Mouse (Mus musculus): ENCODE data around the gene Cdh8.

Gene Cdh8

DNA sequence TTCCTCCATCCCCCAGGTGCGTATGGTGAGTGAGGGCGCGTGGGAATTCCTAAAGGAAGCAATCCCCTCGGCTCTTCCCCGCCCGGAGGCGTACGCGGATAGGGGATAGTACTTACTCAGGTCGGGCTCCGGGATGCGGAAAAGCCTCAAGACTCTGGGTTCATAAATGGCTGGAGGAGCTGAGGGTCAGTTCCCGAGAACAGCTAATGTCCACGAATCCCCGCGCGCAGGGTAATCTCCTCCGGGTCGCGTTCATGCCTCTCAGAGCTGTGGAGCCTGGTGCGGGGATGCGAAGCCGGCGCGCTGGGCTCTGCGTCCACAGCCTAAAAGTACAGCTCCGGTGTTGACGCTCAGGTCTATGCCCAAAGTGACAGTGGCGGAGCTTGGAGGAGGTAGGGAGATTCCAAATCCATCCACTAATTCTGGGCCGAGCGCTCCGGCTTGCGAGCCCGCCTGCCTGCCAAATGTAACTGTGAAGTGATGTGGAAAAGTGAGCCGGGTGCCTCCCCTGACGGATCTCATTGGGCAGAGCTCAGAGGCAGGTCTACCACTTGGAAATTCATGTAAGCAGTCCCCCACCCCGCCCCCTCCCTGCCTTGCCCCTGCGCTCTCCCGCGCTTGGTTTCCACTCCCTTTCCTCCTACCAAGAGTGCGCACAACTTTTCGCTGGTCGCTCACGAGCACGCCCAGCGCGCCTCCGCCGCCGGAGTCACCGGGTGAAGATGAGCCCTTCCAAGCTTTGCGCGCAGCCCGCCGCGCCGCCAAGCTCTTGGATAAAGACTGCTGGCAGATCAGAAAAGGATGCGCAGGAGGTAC is at the start of gene Cdh8:
Gene Cdh8, minus strand, starts transcription at position 506 of the 816 bp plus-strand sequence.
- DNase-seq (ENCODE audit: low spot score) = no peak

DNA sequence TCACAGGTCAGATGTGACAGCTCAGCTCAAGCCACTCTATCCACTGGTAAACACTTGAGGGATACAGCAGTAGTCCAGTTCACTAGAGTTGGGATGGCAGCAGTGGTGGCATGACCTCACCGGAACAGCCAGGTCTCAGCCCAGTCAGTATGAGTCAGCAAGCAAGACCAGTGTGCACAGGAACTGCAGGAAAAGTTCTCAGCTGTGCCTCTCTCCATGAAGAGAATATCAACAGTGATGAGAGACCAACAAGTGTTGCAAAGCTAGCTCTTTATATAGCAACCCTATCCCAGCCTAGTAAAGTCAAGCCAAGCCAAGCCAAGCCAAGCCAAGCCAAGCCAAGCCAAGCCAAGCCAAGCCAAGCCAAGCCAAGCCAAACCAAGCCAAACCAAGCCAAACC is 30.2 kb upstream of the Cdh8 start:
- no peak for DNase-seq (ENCODE audit: low spot score)

DNA sequence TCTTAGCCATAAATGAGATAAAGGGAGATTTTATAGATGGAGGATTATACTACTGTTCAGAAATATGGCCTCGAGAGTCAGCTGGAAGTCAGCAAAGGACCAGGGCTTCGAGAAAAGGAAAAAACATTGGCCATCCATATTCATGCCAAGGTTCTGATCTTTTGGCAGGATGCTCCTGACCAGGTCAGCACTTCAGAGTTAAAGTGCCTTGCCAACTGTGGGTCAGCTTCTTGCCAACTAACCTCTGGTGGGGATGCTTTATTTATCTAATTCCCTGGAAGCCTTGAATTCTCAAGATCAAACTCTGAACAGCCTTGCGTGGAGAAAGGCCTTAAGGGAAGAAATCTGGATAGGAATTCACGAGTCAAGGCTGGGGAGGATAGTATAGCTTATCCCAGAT is 9.6 kb upstream of the Cdh8 start:
- peak; percentile 25 for DNase-seq (ENCODE audit: low spot score)

DNA sequence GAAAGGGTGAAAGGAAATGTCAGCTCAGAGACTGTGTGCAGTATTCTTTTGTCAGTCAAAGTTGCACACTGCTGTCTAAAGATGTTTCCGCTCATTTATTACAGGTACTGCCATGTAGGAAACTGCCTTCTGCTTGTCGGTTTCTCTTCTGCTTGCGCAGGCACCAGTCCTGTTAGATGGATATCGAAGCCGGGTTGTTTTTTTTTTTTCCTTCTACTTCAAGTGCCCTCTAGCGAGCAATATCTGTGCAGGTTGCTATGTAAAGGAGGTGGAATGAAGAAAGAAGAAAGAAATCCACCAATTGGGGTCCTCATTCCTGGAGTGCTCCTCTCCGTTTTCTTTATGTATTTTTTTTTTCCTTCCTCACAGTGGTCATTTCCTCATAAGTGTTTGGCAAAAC is 5.2 kb upstream of the Cdh8 start:
- no peak for DNase-seq (ENCODE audit: low spot score)

DNA sequence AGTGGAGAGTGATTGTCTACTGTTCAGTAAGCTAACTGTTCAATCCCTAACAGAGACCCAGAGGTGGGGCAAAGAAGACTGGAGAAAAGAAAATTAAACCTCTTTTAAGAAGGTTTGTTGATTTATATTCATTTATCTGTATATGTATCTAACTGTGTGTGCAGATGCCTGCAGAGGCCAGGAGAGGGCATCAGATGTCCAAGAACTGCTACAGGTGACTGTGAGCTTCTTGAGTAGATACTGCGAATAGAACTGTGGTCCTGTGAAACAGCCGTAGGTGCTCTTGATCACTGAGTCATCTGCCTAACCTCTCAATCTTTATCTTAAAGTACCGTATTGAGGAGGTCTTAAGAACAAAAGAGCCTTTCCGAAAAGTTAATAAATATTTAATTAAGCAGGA is 3.5 kb upstream of the Cdh8 start:
- DNase-seq (ENCODE audit: low spot score) = no peak

DNA sequence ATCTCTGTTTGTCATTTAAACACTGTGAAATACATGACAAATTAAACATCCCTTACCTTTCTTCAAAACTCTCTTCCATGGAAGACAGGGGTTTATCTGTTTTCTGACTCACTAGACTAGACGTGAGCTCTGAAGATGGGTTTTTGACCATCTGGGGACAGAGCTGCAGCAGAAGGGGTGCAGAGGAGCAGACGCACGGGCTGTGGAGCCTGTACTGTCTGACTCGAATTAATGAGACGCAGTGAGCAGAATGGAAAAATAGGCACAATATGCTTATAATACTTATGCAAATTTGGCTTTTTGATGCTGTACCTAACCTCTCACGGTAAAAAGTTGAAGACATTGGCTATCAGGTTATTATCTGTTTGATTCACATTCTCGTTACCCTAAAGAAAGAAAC is 1.2 kb upstream of the Cdh8 start:
- DNase-seq (ENCODE audit: low spot score) = no peak

DNA sequence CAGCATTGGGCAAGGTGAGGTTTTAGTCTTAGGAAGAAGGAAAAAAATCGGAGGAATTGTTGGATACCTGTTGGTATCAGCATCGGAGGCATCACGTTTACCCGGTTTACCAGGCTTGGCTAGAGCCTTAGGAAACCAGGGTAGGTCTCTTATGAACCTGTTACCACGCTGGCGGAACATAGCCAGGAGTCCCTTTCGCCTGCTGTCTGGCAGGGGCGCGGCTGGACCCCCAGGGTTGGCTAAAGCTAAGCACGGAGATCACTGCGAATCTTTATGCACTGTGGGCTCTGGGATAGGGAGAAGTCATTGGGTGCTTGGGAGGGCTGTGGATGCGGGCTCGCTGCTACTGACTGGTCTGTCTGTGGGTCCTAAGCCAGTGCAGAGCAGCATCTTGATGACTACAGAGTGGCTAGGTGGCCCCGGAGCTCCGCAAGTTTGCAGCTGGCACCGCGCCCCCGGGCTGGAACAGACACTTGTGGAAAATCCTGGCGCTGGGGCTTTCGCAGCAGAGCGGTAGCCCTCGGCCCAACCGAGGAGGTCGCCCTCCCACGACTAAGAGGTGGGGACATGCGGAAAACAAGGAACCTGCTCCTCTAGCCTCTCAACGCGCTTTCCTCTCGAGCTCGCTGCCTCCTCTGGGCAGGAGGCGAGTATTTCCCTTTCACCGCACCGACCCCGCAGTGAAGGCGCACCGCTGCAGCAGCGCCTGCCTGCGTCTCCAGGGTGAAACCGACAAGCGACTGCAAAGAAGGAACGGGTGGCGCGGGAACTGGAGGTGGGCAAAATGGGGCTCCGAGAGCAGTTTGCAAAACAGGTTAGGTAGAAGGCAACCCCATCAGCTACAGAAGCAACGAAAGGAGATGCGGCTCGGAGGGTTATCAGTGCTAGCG is 950 bp downstream of the Cdh8 start:
- no peak for DNase-seq (ENCODE audit: low spot score)

DNA sequence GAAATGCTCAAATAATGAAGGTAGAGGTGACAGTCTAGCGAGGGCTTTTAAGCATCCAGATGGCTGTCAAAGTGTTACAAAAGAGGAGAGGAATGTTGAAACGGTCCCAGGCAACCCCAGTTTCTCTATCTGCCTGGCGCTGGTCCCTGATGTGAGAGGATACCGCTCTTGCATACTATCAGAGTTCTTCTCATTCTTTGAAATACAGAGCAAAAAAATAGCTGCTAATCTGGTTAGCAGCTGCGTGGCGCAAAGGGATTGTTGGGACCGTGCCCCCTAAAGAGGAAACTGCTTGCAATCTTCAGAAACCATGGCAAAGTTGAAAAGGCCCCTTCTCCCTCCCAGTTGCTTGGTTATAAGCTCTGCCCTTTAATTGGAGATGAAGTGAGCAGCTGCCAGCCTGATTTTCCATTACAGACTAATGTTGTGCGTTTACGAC is 1.8 kb downstream of the Cdh8 start:
- DNase-seq (ENCODE audit: low spot score) = no peak

DNA sequence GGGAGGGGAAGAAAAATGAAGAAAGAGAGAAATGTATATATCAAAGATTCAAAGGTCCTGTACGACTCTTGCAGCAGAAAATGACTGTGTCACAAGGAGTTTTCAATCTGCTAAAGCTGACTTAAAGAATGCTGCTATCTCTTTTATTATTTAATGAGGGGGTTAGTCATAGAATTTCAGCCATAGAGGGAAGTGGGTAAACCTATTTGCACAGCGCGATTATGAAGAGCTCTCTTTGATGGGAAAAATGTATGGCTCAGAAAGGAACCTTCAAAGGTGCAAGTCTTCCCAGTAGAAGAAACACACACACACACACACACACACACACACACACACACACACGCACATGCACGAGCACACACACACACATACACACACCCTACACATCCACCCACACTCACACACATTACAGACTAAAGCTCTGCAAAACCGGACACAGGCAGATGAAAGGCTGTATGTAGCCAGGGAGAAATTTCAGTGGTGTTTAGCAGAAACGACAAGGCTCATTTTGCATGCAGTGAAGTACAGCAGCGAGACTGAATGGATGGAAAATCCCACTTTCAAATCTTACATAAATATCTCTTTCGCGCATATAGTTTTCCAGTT is 2.3 kb downstream of the Cdh8 start:
- no peak for DNase-seq (ENCODE audit: low spot score)

DNA sequence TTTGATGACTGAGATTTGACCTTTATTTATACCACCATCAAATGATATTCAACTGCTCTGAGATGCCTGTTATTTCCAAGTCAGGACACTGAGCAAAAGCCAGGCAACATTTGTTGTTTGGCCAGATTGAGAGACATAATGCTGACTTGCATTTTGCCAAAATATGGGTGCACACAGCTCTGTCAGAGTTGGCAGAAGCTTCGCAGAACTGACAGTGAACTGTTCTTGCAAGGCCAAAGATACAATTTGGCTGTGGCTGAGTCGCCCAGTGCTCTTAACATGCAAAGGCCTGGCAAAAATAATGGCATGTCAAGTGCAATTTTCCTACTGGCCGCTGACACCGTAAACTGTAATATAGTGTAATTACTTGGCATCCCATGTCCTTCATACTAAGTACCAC is 22.4 kb downstream of the Cdh8 start:
- DNase-seq (ENCODE audit: low spot score) = no peak

DNA sequence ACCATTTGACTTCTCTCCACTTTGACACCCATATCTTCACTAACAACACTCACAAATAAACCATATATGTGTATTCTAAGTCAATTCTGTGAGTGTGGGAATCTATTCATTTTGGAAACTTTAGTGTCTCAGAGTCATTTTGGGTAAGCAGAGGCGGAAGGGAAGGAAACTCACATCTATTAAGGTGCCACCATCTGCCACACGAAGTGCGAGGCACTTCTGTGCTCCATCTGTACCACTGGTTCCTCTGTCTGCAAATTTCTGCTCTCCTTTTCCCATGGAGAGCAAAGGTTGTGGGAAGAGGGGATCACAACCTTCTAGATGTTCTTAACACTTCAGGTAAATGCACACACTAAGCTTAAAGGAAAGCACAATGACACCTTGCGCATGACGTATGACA is 46.2 kb downstream of the Cdh8 start:
- no peak for DNase-seq (ENCODE audit: low spot score)

DNA sequence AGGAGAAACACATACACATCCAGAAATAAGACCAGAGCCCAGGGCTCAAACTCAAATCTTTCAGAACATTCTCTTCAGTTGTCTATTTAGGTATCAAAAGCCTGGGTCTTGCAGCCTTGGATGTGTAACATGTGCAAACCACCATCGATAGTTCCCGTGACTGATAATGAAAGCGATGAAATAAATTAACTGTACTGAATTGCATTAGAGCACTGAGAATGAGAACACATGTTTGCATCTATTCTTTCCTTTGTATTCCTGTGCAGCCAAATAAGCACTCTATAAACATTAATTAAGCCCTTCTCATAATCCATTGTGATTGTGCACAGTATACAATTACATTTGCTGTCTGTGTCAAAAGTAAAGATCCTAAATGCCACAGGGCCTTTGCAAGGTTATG is 47.1 kb downstream of the Cdh8 start:
- DNase-seq (ENCODE audit: low spot score) = no peak

DNA sequence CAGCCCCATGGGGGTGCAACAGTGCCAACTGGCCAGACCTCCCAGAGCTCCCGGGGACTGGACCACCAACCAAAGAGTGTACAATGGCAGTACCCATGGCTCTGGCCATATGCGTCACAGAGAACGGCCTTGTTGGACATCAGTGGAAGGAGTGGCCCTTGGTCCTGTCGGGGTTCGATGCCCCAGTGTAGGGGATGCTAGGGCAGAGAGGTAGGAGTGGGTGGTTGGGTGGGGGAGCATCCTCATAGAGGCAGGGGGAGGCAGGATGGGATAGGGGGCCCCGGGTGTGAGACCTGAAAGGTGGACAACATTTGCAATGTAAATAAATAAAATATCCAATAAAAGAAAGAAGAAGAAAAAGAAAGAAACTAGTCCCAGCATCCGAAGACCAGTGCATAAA is 47.8 kb downstream of the Cdh8 start:
- no peak for DNase-seq (ENCODE audit: low spot score)

DNA sequence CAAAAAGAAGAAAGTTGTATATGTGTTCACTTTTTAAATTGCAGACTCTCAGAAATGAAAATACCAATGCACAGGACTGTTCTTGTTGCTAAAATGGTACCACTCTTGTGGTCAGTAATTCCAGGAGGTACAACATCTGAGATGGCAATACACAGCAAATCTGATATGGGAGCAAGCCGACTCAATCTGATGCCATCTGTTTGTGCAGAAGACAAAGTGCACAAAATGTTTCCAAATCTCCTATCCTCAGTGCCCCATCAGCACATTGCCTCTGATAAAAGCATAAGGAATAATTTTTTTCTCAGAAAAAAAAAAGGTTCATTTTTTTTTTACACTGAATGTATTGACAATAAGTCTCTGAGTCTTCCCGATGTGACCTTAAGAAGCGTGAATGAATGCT is 62.3 kb downstream of the Cdh8 start:
- no peak for DNase-seq (ENCODE audit: low spot score)

DNA sequence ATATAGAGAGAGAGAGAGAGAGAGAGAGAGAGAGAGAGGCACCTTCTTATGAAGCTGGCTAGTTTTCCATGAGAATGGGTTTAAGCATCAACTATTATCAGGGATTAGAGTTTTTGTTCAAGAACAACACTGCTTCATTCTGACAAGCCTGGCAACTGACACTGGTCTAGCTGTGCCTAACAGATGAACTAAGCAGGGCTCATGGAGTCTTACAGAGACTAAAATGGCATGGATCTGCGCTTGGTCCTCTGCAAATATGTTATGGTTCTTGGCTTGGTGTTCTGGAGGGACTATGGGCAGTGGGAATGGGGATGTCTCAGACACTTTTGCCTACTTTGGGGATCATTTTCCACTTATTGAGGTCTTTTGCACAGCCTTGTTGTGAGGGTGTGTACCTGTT is 63.0 kb downstream of the Cdh8 start:
- DNase-seq (ENCODE audit: low spot score) = no peak

DNA sequence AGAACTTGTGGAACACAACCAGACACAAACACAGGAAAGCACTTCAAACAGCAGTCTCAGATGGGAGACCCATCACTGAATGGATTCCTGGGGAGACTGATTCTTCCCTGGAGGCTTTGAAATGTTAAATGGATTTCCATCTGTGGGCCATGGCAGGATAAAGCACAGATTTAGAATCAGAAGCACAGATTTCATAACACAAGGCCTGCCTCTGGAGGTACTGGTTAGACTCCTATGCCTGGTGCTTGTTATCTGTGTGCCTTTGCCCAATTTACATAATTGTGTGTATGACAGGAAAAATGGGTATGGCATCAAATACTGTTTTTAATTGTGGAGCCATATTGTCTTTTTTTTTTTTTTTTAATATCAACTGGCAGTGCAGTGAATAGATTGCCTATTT is 66.8 kb downstream of the Cdh8 start:
- no peak for DNase-seq (ENCODE audit: low spot score)

DNA sequence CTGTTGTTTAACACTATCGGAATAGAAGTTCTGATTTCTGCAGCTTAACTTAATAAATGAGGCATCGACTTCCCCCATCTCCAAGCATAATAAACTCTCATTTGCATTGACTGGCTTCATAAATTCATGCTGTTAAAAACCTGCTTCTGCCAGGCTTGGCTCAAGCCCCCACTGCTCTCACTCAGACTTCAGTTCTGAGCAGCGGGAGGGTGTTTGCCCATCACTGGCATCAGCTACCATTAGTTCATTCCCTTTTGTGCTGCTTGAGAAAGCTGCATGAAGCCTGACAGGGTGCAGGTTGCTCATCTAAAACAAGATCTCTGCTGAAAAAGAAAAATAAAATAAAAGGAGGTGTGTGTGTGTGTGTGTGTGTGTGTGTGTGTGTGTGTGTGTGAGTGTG is 67.7 kb downstream of the Cdh8 start:
- DNase-seq (ENCODE audit: low spot score) = no peak

DNA sequence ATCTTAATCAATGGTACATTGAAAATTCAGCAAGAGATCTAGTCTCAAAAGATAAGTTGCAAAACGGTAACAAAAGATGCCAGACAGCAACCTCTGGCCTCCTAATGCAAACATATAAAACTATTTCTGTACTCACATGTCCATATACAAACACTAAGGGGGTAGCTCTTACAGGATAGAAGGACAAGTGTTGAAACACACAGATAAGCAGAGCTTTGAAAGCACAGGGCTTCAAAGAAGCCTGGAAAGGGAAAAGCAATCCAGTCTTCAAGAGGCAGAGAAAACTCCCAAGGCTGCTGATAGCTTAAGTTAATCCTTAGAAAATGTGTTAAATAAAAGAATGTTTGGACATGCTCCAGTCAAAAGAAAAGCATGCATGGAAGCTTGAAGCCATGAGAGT is 77.0 kb downstream of the Cdh8 start:
- DNase-seq (ENCODE audit: low spot score) = no peak

DNA sequence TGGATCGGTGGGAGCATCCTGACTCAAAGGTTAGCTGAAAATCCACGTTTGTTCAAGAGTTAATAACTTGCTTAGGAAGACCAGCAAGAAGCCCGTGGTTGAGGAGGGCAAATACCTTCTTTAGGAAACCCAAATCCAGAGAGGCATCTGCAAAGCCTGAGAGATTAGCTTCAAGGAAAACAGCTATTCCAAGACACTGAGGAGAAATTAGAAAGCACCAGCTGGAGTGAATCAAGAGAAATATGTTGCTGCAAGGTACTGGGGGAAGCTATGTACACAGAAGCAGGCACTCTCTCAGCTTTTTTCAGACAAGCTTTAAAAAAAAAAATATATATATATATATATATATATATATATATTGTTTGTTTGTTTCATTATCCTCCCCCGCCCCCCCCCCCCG is 88.7 kb downstream of the Cdh8 start:
- no peak for DNase-seq (ENCODE audit: low spot score)

DNA sequence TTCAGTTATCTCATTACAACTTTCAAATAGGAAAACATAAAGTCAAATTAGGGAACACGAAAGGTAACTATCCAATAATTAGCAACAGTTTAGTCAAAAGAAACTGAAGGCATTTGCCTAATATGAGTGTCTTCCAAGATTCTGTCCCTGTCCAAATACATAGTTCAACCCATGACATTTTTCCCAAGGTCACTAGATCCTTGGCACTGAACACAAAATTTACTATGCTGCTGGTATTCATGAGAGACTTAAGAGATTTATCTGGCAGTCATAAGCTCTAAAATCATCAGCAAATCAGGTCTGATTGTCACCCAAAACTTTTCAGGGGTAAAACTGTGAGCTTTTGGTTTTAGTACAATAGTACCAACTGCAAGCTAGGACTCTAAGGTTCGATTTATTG is 101.7 kb downstream of the Cdh8 start:
- no peak for DNase-seq (ENCODE audit: low spot score)

DNA sequence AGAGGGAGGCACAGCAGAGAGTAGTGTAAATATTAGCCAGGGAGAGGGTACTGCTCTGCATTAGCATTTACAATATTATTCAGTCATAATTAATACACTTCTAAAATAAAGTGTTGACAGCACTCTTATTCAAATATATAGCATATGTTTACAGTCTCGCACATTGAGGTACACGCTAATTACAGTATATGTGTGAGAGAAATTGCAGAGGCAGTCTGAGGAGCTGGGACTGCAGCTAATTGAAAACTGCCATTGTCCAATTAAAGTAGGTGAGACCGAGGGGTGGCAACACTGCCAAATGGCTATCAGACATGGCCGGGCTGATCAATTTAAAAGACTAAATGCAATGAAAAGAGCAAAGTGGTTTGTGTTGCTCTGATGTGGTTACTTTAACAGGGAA is 112.1 kb downstream of the Cdh8 start:
- DNase-seq (ENCODE audit: low spot score) = no peak

DNA sequence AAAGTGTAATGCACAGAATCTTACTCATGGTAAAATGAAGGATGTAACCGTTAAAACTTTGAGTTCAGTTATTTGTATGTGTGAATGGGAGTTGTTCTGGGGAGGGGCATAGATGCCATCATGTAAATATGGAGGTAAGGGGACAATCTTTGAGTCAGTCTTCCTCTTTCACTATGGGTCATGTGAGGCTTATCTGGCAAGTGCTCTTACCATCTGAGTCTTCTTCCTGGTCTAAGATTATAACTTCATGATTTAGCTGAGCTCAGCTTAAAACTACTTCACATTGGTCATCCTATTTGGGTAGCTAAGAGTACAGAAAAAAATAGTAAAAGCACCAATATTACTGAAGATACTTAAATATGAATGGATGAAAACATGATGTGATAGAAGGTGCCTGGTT is 126.1 kb downstream of the Cdh8 start:
- DNase-seq (ENCODE audit: low spot score) = no peak

DNA sequence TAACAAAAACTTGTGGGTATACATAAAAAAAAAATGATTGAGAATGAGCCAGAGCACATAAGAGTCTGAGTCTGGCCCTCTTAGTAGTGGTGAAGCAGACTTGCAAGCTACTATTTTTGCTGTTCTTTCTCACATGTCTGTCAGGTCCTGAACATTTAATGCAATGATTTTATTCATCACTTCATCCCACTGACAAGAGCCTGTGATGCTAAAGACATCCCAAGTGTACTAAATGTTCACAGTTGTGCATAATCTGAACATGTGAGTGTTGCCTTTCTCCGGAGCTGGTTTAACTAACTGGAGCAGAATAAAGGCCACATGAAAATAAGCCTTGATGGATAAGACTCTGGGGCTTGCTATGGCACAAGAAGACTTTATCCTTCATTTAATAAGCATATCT is 131.2 kb downstream of the Cdh8 start:
- no peak for DNase-seq (ENCODE audit: low spot score)

Data from ovary, adult 18-20 months (tissue).